Mouse (Mus musculus) ovary, postnatal 36 days (tissue): Measurements from ENCODE around the gene Bcap29.

Source experiments
- DNase-seq: peaks from one replicate; pipeline ENCODE4 v3.0.0; 2022; ENCODE audit warnings: low spot score, mixed read lengths

Bcap29 gene

GRCm38 (mm10) chr12:31578691-31579476, 55.6 kb downstream of the Bcap29 start:
- no peak for DNase-seq

- DNase-seq, result no peak
Measured at GRCm38 (mm10) chr12:31574506-31574905, 60.0 kb downstream of the Bcap29 start.

- no peak for DNase-seq
Measured at GRCm38 (mm10) chr12:31569784-31570183, 64.7 kb downstream of the Bcap29 start.

- no peak for DNase-seq
Measured at GRCm38 (mm10) chr12:31568661-31569060, 65.8 kb downstream of the Bcap29 start.

GRCm38 (mm10) chr12:31567535-31567934, 66.9 kb downstream of the Bcap29 start:
- DNase-seq, result peak; percentile 7

- no peak for DNase-seq
Measured at GRCm38 (mm10) chr12:31560712-31561111, 73.7 kb downstream of the Bcap29 start.

- no peak for DNase-seq
Measured at GRCm38 (mm10) chr12:31560002-31560401, 74.5 kb downstream of the Bcap29 start.

GRCm38 (mm10) chr12:31554371-31554770, 80.1 kb downstream of the Bcap29 start:
- DNase-seq, result no peak

GRCm38 (mm10) chr12:31551252-31551651, 83.2 kb downstream of the Bcap29 start:
- no peak for DNase-seq

GRCm38 (mm10) chr12:31546061-31546460, 88.4 kb downstream of the Bcap29 start:
- DNase-seq, result no peak

GRCm38 (mm10) chr12:31545219-31545618, 89.2 kb downstream of the Bcap29 start:
- no peak for DNase-seq

- DNase-seq, result no peak
Measured at GRCm38 (mm10) chr12:31541541-31541940, 92.9 kb downstream of the Bcap29 start.
